Mouse (Mus musculus): ENCODE data around the gene Pcnx3. TPM values are rescaled to one million over a fixed set of nuclear protein-coding genes. Genes with fewer than 3 reads are reported as not detected.

Pcnx3 gene
- polyA plus RNA-seq, 1 experiment from 2014 or later: 21.3 TPM

- H3K4me3 ChIP-seq (ENCODE audit: low read depth, low read length): peak overlapping the region; percentile 47
- H3K9ac ChIP-seq (ENCODE audit: low read depth, low read length): peak overlapping the region; percentile 49
- H3K27me3 ChIP-seq (ENCODE audit: control insufficient read depth, insufficient read depth, low read length): peaks cover 22% of the 10 kb centered on the region
- H3K9me3 ChIP-seq (replicated peaks; ENCODE audit: control insufficient read depth, low read length): no peaks in the 10 kb centered on the region
- 19% methylated on average over 43 of the region's 43 CpGs for WGBS (ENCODE audit: insufficient replicate concordance)
- H3K27ac ChIP-seq (ENCODE audit: low read depth, low read length): no peak overlapping the region
- peaks cover 8% of the 10 kb centered on the region for H3K36me3 ChIP-seq (ENCODE audit: control insufficient read depth, insufficient read depth, low read length)
- ATAC-seq (replicated peaks; ENCODE audit: insufficient number of reproducible peaks, low FRiP score, low TSS enrichment): no peak
- H3K4me1 ChIP-seq (ENCODE audit: control insufficient read depth, insufficient read depth, low read length): peaks cover 12% of the 10 kb centered on the region
- H3K4me2 ChIP-seq: peak overlapping the region; percentile 83
Observed at GRCm38 (mm10) chr19:5654720-5655298, 33.9 kb downstream of the Pcnx3 start.

DNA sequence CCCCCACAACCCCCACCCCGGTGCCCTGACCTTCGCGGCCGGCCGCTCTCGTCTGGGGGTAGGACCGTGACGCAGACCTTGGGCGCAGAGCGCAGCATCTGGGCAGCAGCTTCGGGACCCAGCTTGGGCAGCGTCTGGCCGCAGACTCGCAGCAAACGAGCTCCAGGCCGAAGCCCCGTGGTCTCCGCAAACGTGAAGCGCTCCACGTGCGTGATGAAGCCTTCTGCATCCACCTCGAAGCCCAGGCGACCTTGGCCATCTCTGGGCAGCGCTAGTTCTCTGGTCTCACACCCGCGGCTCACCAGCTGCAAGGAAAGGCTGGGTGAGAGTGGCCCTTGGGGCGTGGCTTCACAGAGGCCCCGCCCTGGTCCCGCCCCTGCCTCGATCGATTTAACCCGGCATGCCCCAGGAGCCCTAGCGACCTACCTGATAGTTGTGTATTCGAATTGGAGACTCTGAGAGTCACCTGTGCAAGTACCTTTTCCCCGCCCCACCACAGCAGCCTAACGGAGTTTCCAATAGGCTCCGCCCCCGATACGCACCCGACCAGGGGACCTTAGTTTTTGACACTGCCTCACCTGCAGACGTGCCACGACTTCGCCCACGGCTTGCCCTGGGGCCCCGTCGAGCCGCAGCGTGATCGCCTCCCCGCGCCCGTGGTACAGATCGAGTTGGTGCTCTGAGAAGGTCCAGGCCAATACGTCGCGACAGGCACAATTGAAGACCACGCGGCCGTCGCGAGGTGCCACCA, 34.6 kb downstream of the Pcnx3 start:
- 25% methylated on average over 62 of the region's 62 CpGs for WGBS (ENCODE audit: insufficient replicate concordance)
- Histone ChIP-seq H3K4me1 (ENCODE audit: control insufficient read depth, insufficient read depth, low read length) (peaks cover 18% of the 10 kb centered on the region), H3K27ac (ENCODE audit: low read depth, low read length) (no peak overlapping the region), H3K36me3 (ENCODE audit: control insufficient read depth, insufficient read depth, low read length) (peaks cover 7% of the 10 kb centered on the region), H3K9me3 (replicated peaks; ENCODE audit: control insufficient read depth, low read length) (no peaks in the 10 kb centered on the region), H3K4me3 (ENCODE audit: low read depth, low read length) (peak overlapping the region; percentile 47), H3K9ac (ENCODE audit: low read depth, low read length) (peak overlapping the region; percentile 50), H3K27me3 (ENCODE audit: control insufficient read depth, insufficient read depth, low read length) (peaks cover 22% of the 10 kb centered on the region), H3K4me2 (peak overlapping the region; percentile 83)
- peak; percentile 75 for ATAC-seq (replicated peaks; ENCODE audit: insufficient number of reproducible peaks, low FRiP score, low TSS enrichment)

- Histone ChIP-seq H3K9me3 (replicated peaks; ENCODE audit: control insufficient read depth, low read length) (no peaks in the 10 kb centered on the region), H3K4me2 (no peak overlapping the region), H3K27me3 (ENCODE audit: control insufficient read depth, insufficient read depth, low read length) (peaks cover 22% of the 10 kb centered on the region), H3K4me1 (ENCODE audit: control insufficient read depth, insufficient read depth, low read length) (peaks cover 27% of the 10 kb centered on the region), H3K27ac (ENCODE audit: low read depth, low read length) (no peak overlapping the region), H3K36me3 (ENCODE audit: control insufficient read depth, insufficient read depth, low read length) (peaks cover 5% of the 10 kb centered on the region; the same call in 1 of the 2 replicates), H3K9ac (ENCODE audit: low read depth, low read length) (no peak overlapping the region), H3K4me3 (ENCODE audit: low read depth, low read length) (no peak overlapping the region)
- WGBS (ENCODE audit: insufficient replicate concordance): 76% methylated on average over 6 of the region's 6 CpGs
- no peak for ATAC-seq (replicated peaks; ENCODE audit: insufficient number of reproducible peaks, low FRiP score, low TSS enrichment)
Observed at GRCm38 (mm10) chr19:5652570-5652969, 36.1 kb downstream of the Pcnx3 start.

DNA sequence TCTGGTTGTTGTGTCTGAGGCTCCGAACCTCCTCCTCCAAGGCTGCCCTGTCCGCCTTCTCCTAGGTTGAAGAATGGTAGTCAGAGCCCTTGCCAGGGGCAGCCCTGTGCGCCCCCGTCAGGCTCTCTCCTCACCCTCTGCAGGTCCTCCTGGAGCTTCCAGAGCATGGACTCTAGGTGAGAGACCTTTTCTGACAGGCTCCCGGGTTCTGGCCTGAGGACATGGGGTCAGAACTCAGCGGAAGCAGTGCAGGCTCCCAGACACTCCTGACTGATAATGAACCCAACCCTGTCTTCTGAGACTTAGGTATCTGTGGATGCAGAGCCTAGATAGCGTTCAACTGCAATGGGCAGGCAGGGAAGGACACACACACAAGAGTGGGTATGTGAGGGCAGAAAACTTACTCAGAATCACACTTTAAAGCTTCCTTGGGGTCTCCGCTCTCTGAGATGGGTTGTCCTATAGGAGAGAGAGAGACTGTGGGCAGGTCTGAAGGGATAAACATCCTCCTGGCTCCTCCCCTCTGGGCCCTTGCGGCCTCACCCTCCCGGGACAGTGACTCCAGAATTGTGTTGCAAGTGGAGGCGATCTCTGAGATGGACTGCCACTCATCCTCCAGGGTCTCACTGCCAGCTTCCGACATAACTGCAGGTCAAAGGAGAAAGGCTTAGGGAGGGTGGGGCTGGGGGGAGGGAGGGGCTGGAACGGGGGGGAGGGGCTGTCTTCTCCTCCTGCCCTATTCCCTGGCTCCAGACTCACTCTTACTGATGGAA, 37.0 kb downstream of the Pcnx3 start:
- H3K36me3 ChIP-seq (ENCODE audit: control insufficient read depth, insufficient read depth, low read length): peaks cover 10% of the 10 kb centered on the region
- H3K9ac ChIP-seq (ENCODE audit: low read depth, low read length): no peak overlapping the region
- 48% methylated on average over 13 of the region's 13 CpGs for WGBS (ENCODE audit: insufficient replicate concordance)
- ATAC-seq (replicated peaks; ENCODE audit: insufficient number of reproducible peaks, low FRiP score, low TSS enrichment): no peak
- no peak overlapping the region for H3K4me2 ChIP-seq
- no peaks in the 10 kb centered on the region for H3K9me3 ChIP-seq (replicated peaks; ENCODE audit: control insufficient read depth, low read length)
- no peak overlapping the region for H3K4me3 ChIP-seq (ENCODE audit: low read depth, low read length)
- peaks cover 20% of the 10 kb centered on the region for H3K27me3 ChIP-seq (ENCODE audit: control insufficient read depth, insufficient read depth, low read length)
- H3K4me1 ChIP-seq (ENCODE audit: control insufficient read depth, insufficient read depth, low read length): peaks cover 27% of the 10 kb centered on the region
- no peak overlapping the region for H3K27ac ChIP-seq (ENCODE audit: low read depth, low read length)

DNA sequence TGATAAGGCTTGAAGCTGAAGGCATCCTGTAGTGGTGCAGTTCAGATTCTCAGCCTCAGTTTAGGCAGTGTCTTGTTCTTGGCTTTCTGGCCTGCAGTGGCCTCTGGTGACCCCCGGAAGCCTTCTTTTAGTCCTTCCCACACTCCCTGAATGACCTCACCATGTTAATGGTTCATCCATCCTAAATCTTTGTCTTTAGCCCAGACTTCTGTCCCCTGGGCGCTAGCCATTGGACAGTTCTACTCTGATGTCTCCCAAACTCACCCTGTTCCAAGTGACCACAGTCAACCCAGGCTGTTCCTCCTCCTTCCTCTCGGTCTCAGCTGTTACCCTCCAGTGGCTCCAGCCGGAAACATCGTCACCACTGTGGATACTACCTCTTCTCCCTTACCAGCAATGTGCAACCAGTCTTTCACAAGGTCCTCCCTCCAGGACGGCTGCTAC, 39.4 kb downstream of the Pcnx3 start:
- WGBS (ENCODE audit: insufficient replicate concordance): 61% methylated on average over 6 of the region's 6 CpGs
- Histone ChIP-seq H3K9ac (ENCODE audit: low read depth, low read length) (peak overlapping the region; percentile 67), H3K36me3 (ENCODE audit: control insufficient read depth, insufficient read depth, low read length) (peaks cover 23% of the 10 kb centered on the region), H3K4me3 (ENCODE audit: low read depth, low read length) (peak overlapping the region; percentile 27), H3K9me3 (replicated peaks; ENCODE audit: control insufficient read depth, low read length) (no peaks in the 10 kb centered on the region), H3K27me3 (ENCODE audit: control insufficient read depth, insufficient read depth, low read length) (peaks cover 1% of the 10 kb centered on the region; the same call in 1 of the 2 replicates), H3K4me2 (peak overlapping the region; percentile 78), H3K27ac (ENCODE audit: low read depth, low read length) (peak overlapping the region; percentile 88), H3K4me1 (ENCODE audit: control insufficient read depth, insufficient read depth, low read length) (peaks cover 20% of the 10 kb centered on the region)
- no peak for ATAC-seq (replicated peaks; ENCODE audit: insufficient number of reproducible peaks, low FRiP score, low TSS enrichment)

GRCm38 (mm10) chr19:5648401-5649297, 40.1 kb downstream of the Pcnx3 start:
- H3K9ac ChIP-seq (ENCODE audit: low read depth, low read length): peak overlapping the region; percentile 67
- peak overlapping the region; percentile 78 for H3K4me2 ChIP-seq
- ATAC-seq (replicated peaks; ENCODE audit: insufficient number of reproducible peaks, low FRiP score, low TSS enrichment): peak; percentile 74
- 10% methylated on average over 26 of the region's 26 CpGs for WGBS (ENCODE audit: insufficient replicate concordance)
- no peaks in the 10 kb centered on the region for H3K9me3 ChIP-seq (replicated peaks; ENCODE audit: control insufficient read depth, low read length)
- peak overlapping the region; percentile 88 for H3K27ac ChIP-seq (ENCODE audit: low read depth, low read length)
- peaks cover 15% of the 10 kb centered on the region for H3K4me1 ChIP-seq (ENCODE audit: control insufficient read depth, insufficient read depth, low read length)
- no peaks in the 10 kb centered on the region for H3K27me3 ChIP-seq (ENCODE audit: control insufficient read depth, insufficient read depth, low read length)
- peak overlapping the region; percentile 27 for H3K4me3 ChIP-seq (ENCODE audit: low read depth, low read length)
- H3K36me3 ChIP-seq (ENCODE audit: control insufficient read depth, insufficient read depth, low read length): peaks cover 24% of the 10 kb centered on the region

- Histone ChIP-seq H3K27me3 (ENCODE audit: control insufficient read depth, insufficient read depth, low read length) (no peaks in the 10 kb centered on the region), H3K27ac (ENCODE audit: low read depth, low read length) (peak overlapping the region; percentile 88), H3K4me1 (ENCODE audit: control insufficient read depth, insufficient read depth, low read length) (peaks cover 15% of the 10 kb centered on the region), H3K36me3 (ENCODE audit: control insufficient read depth, insufficient read depth, low read length) (peaks cover 28% of the 10 kb centered on the region), H3K9ac (ENCODE audit: low read depth, low read length) (no peak overlapping the region), H3K4me2 (no peak overlapping the region), H3K9me3 (replicated peaks; ENCODE audit: control insufficient read depth, low read length) (no peaks in the 10 kb centered on the region), H3K4me3 (ENCODE audit: low read depth, low read length) (no peak overlapping the region)
- no peak for ATAC-seq (replicated peaks; ENCODE audit: insufficient number of reproducible peaks, low FRiP score, low TSS enrichment)
- WGBS (ENCODE audit: insufficient replicate concordance): 88% methylated on average over 6 of the region's 6 CpGs
Observed at GRCm38 (mm10) chr19:5647791-5648190, 40.9 kb downstream of the Pcnx3 start.

Measured in heart, embryonic 11.5 days (tissue).